Mouse (Mus musculus) CH12.LX (cell line): Measurements from ENCODE around the gene 1700020A23Rik.

Source experiments
- CHD1 ChIP-seq: IDR thresholded peaks from 2 replicates; pipeline ENCODE4 v1.6.1; 2012; ENCODE audit warnings: low read depth, low read length, improper control_type of control experiment, inconsistent platforms
- CTCF ChIP-seq, 2 experiments: IDR thresholded peaks in 1 of 2; conservative IDR thresholded peaks in 1 of 2; 2 replicates each; pipeline ENCODE4 v1.5.1; 2011 to 2012; ENCODE audit warnings: low read depth in 2 of 2, low read length in 2 of 2, improper control_type of control experiment in 1 of 2, inconsistent platforms in 1 of 2, mild to moderate bottlenecking in 1 of 2, moderate library complexity in 1 of 2
- POLR2A ChIP-seq: IDR thresholded peaks from 2 replicates; pipeline ENCODE4 v1.6.1; 2011; ENCODE audit warnings: low read depth, mild to moderate bottlenecking, improper control_type of control experiment, low read length
- RAD21 ChIP-seq: IDR thresholded peaks from 2 replicates; pipeline ENCODE4 v1.6.1; 2011; ENCODE audit warnings: low read depth, mild to moderate bottlenecking, low read length, improper control_type of control experiment, moderate library complexity
- SMC3 ChIP-seq: IDR thresholded peaks from 2 replicates; pipeline ENCODE4 v1.6.1; 2011; ENCODE audit warnings: low read depth, low read length, improper control_type of control experiment

DNA sequence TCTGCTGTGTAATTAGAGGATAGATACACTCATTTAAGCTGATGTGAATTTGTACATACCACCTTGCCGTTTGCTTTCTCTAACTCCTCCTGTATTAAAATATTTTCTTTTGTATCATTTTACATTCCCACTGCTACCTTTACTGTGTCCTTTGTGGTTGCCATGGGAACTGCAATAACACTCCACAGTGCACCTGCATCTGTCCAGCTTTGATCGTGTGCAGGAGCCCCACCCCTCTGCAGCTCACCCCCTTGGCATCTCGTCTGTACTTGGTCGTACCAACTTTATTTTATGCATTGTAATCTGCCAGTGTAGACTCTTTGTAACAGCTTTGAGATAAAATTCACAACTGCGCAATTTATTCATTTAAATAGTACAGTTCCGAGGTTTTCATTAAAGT is 21.2 kb upstream of the 1700020A23Rik start:
- TF ChIP-seq CTCF (conservative IDR thresholded peaks at IDR 0.05 in 1 of 2, IDR thresholded peaks at IDR 0.05 in 1 of 2; ENCODE audit: low read depth in 2 of 2, low read length in 2 of 2), result no peak
- TF ChIP-seq SMC3, result no peak
- no peak for TF ChIP-seq CHD1
- no peak for TF ChIP-seq RAD21
- no peak for TF ChIP-seq POLR2A
